Mouse (Mus musculus) neutrophil, adult 5-6 weeks (primary cell): ENCODE results near the gene Notch1. TPM values are rescaled to one million over a fixed set of nuclear protein-coding genes. Genes with fewer than 3 reads are reported as not detected.
A peak's percentile ranks its signal among the peaks of the same experiment; 100 is the strongest.

Source experiments
- ATAC-seq: fragments of 151-379, 151-347 bp; 2 replicates; pipeline ENCODE4 v1.8.0; 2017; ENCODE audit warnings: mild to moderate bottlenecking, moderate TSS enrichment; ENCODE audit not compliant: insufficient number of reproducible peaks, poor library complexity, low FRiP score, severe bottlenecking; ENCODE audit errors: extremely low read depth
- total RNA-seq: library from RNA; stranded (forward); fragments of 200-1000 nt; gene quantifications from 2 replicates; pipeline ENCODE4 v1.2.3, GENCODE M21; 2017

Gene Notch1
- total RNA-seq, 1 experiment from 2014 or later: 48.8 TPM

GRCm38 (mm10) chr2:26534616-26535015 lies 18.2 kb upstream of the Notch1 start:
- ATAC-seq: peak; percentile 60; the same call in 1 of the 2 replicates

DNA sequence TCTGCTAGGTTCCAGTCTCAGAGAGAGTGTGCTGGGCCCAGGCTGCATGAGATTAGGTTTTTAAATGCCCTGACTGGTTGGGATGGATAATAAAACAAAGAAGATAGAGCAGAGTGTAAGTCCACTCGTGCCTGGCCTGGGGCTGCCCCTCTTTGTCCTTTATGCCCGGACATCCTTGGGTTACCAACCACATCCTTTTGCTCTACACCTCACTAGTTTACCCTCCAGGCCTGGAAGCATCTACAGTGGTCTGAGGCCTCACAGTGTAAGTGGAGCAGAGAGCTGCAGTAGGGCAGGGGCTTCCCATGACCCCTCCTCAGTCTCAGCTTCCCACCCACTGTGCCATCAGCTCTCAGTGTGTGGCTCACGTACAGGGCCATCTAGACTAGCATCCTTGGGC lies 17.7 kb upstream of the Notch1 start:
- ATAC-seq: no peak

- ATAC-seq: no peak
These were observed 16.8 kb upstream of the Notch1 start for GRCm38 (mm10) chr2:26533249-26533648.

- no peak for ATAC-seq
These were observed 15.4 kb upstream of the Notch1 start for GRCm38 (mm10) chr2:26531829-26532228.

GRCm38 (mm10) chr2:26529881-26530280 lies 13.4 kb upstream of the Notch1 start:
- ATAC-seq: no peak

GRCm38 (mm10) chr2:26529221-26529805 lies 12.8 kb upstream of the Notch1 start:
- ATAC-seq: no peak

- ATAC-seq: no peak
These were observed 10.2 kb upstream of the Notch1 start for GRCm38 (mm10) chr2:26526443-26527257.

DNA sequence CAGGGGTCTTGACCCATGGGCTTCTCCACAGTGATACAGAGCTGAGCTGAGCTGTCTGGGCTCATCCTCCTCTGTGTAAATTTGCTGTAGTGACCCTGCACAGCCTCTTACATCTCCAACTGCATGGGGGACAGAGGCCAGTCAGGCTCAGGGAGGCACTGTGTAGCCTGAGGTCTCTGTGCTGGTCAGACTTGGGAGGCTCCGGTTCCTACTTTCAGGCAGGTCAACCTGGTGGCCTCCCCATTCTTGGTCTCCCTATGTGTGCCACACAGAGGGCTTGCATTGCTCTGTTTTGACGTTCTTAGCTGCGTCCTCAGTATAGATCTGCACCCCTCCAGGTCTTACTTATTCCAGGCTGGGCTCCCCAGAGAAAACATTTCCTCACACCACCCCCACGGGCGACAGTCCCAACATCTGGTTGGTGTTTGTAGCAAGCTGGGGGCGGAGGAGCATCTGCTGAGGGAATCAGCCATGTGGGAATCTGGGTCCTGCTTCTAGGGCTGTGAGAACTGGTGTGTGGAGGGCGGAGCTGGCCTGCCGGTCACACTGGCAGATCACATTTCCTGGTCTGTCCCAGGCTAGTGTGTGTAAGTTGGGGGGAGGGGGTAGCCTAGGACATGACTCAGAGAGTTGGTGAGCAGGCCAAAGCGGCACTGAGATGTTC lies 9.0 kb upstream of the Notch1 start:
- no peak for ATAC-seq

- no peak for ATAC-seq
These were observed 5.9 kb upstream of the Notch1 start for GRCm38 (mm10) chr2:26522327-26522726.

GRCm38 (mm10) chr2:26519753-26520152 lies 3.3 kb upstream of the Notch1 start:
- ATAC-seq: no peak

DNA sequence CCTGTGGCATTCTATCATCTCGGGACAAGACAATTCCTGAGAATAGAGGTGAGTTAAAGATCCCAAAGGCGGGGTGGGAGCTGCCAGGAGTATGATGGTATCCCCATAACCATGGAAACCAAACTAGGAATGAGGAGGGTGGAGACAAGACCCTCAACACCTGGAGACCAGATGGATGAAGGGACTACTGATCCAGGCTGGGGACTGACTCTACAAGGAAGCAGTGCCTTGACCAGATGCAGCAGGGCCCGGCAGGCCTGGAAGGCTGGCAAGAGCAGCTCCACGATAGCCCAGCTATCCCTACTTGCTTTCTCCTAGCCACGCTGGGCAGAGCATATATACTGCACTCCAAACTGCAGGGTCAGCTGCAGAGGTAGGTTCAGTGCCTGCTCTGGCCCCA lies 524 bp upstream of the Notch1 start:
- no peak for ATAC-seq

DNA sequence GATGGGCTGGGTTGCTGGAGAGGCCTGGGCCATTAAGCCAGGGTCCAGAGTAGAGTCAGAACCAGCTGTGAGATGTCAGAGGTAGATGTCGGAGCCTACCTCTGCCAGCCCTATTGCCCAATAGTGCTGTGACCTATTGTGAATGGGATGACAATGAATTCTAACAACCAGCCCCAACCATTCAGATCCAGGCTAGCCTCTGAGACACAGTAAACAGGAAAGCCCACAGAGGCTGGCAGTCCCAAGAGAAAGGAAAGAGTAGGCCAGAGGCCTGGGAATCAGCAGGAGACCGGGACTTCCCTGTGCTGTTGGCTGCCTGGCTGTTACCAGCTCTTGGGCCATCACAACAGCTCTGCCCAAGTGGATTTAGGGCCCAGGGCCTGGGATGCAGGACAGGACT lies 1.1 kb downstream of the Notch1 start:
- ATAC-seq: no peak

- ATAC-seq: no peak
These were observed 3.2 kb downstream of the Notch1 start for GRCm38 (mm10) chr2:26513105-26513745.

- ATAC-seq: no peak
These were observed 7.8 kb downstream of the Notch1 start for GRCm38 (mm10) chr2:26508661-26509060.

DNA sequence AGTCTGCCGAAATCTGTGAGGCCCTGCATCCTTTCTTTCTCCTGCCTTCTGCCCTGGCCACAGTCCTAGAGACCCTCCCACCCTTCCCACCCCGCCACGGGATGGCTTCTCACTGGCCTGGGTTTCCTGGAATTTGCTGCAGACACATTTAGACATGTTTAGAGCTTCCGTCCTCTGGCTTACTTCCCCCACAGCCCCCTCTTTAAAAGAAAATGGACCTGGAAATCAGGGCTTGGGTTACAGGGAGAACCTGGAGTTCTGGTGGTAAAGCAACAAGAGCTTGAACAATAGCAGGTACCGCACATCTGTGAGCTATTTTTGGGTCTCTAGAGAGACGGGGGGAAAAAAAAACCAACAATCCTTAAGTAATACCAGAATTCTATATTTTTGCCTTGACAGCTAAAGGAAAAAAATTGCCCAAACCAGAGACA lies 8.5 kb downstream of the Notch1 start:
- no peak for ATAC-seq

DNA sequence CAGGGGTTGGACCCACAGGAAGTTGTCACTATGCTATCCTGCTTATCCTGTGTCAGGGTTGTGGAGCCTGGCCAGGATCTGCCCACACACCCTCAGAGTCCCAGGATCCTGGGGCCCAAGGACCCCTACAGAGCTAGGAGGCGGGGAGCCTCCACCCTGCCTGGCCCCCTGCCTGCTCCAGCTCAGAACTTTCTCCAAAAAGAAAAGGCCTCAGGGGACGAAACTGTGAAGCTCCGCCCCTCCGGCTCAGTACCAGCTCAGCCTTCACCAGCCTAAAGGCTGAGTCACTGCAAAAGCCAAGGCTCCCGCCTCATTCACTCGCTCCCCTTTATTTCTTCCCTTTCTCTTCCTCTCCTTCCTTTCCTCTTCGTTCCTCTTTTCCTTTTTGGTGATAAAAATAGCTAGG lies 9.0 kb downstream of the Notch1 start:
- ATAC-seq: peak; percentile 22; the same call in 1 of the 2 replicates

DNA sequence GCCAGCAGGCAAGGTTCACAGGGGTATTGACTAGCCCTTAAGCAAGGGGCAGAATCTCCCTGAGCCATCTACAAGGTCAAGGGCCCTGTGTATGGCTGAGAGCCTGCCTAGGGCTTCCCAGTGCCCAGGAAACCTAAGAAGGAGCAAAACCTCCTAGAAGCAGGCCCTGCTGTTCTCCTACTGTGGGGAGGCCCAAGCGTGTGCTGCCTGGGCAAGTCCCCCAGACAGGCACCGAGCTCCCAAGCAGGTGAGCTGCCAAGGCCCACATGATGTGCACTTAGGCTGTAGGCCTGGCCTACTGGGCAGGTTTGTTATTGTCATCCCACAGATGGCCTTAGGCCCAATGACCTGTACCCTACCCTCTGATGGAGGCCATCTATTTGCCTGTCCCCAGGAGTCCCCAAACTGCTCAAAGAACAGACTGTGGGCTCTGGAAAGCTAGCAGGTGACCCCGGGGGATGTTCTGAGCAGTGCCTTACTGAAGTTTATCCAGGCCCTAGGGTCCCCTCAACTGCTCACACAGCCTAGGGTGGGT lies 9.7 kb downstream of the Notch1 start:
- ATAC-seq: no peak

- ATAC-seq: no peak
These were observed 11.5 kb downstream of the Notch1 start for GRCm38 (mm10) chr2:26504772-26505480.
